In genomic region chr2:170356667-170357374, GRCm38 (mm10) we compare ENCODE assay signal across 10 mouse cellular contexts.
DNase-seq lines count a peak whose midpoint lies in the region; ATAC-seq and TF ChIP-seq lines count a peak whose summit lies in the region.
"Had no signal": no experiment of that assay in that cellular context is flagged by ENCODE, and none has a peak within 500 bp of the region (broad histone marks: within the 10 kb centered on the region; RNA-seq: fewer than 3 reads in every experiment).

No protein-coding gene starts in this region.

- no peaks in the 10 kb centered on the region for H3K36me3 ChIP-seq in kidney, adult 2 months (ENCODE audit: control insufficient read depth, insufficient read depth, low read length)
- no peaks in the 10 kb centered on the region for H3K36me3 ChIP-seq in E14TG2a.4 (ENCODE audit: insufficient read depth, low read length)
- no peaks in the 10 kb centered on the region for H3K36me3 ChIP-seq in midbrain, embryonic 16.5 days (ENCODE audit: control insufficient read depth, insufficient read depth, low read length)
- H3K36me3 ChIP-seq: forebrain, embryonic 12.5 days; liver, embryonic 13.5 days had no signal

- no peaks in the 10 kb centered on the region for H3K27me3 ChIP-seq in kidney, adult 2 months (replicated peaks; ENCODE audit: control insufficient read depth, insufficient read depth, low read length)
- H3K27me3 ChIP-seq in E14TG2a.4 (ENCODE audit: insufficient read depth, low read length): peaks cover 18% of the 10 kb centered on the region
- no peaks in the 10 kb centered on the region for H3K27me3 ChIP-seq in midbrain, embryonic 16.5 days (ENCODE audit: control insufficient read depth, insufficient read depth, low read depth, low read length)
- H3K27me3 ChIP-seq: forebrain, embryonic 12.5 days; liver, embryonic 13.5 days had no signal

- no peak overlapping the region for H3K27ac ChIP-seq in kidney, adult 2 months (ENCODE audit: insufficient read depth, low read depth, low read length)
- no peak overlapping the region for H3K27ac ChIP-seq in midbrain, embryonic 16.5 days (ENCODE audit: low read length)
- H3K27ac ChIP-seq: forebrain, embryonic 12.5 days; liver, embryonic 13.5 days had no signal

- H3K4me1 ChIP-seq in kidney, adult 2 months (ENCODE audit: control insufficient read depth, insufficient read depth, low read length): no peaks in the 10 kb centered on the region
- peaks cover 26% of the 10 kb centered on the region for H3K4me1 ChIP-seq in E14TG2a.4 (replicated peaks; ENCODE audit: low read depth, low read length)
- peaks cover 4% of the 10 kb centered on the region for H3K4me1 ChIP-seq in midbrain, embryonic 16.5 days (ENCODE audit: control insufficient read depth, insufficient read depth, low read length)
- H3K4me1 ChIP-seq: forebrain, embryonic 12.5 days; liver, embryonic 13.5 days had no signal

- ATAC-seq in midbrain, embryonic 16.5 days: 0 out of 2 replicates have a peak, but pooled peaks have one; percentile 21
- ATAC-seq: inflammation-experienced regulatory T-cells, adult 6 months had no signal

- no peak for DNase-seq in kidney, adult 2 months
- DNase-seq in kidney, postnatal 14 days: no peak
- DNase-seq in ZHBTc4 (ENCODE audit: low read depth, low spot score): peak; percentile 93
- DNase-seq in ovary, adult 18-20 months (ENCODE audit: low spot score): no peak
- DNase-seq in left cerebral cortex, adult 9 months (ENCODE audit: low spot score in 2 of 2): no peak
- DNase-seq: liver, embryonic 13.5 days had no signal

- TF ChIP-seq POLR2A in kidney, adult 2 months (IDR thresholded peaks at IDR 0.05; ENCODE audit: low read depth, low read length): no peak

- 0 out of 2 replicates have a peak, but pooled peaks cover 7% of the 10 kb centered on the region for H3K9me3 ChIP-seq in E14TG2a.4 (ENCODE audit: low read length)
- H3K9me3 ChIP-seq in midbrain, embryonic 16.5 days (replicated peaks; ENCODE audit: control insufficient read depth, low read length, poor library complexity, severe bottlenecking): no peaks in the 10 kb centered on the region
- H3K9me3 ChIP-seq: forebrain, embryonic 12.5 days had no signal

- H3K9ac ChIP-seq in midbrain, embryonic 16.5 days (ENCODE audit: low read depth, low read length): no peak overlapping the region
- H3K9ac ChIP-seq: forebrain, embryonic 12.5 days; liver, embryonic 13.5 days had no signal

- peak; percentile 44 for TF ChIP-seq CTCF in kidney, adult 2 months (conservative IDR thresholded peaks at IDR 0.05; ENCODE audit: insufficient read depth, insufficient read length, low read depth, low read length)
- peak; percentile 61 for TF ChIP-seq CTCF in E14TG2a.4 (conservative IDR thresholded peaks at IDR 0.05; ENCODE audit: low read length)

- 70% methylated on average over 16 of the region's 16 CpGs for WGBS in kidney, adult 2 months
- WGBS in midbrain, embryonic 16.5 days: 57% methylated on average over 16 of the region's 16 CpGs

- H3K4me2 ChIP-seq in midbrain, embryonic 16.5 days (ENCODE audit: low read length): no peak overlapping the region
- H3K4me2 ChIP-seq: forebrain, embryonic 12.5 days; liver, embryonic 13.5 days had no signal

- H3K4me3 ChIP-seq in kidney, adult 2 months (ENCODE audit: insufficient read depth, low read depth, low read length): no peak overlapping the region
- H3K4me3 ChIP-seq in E14TG2a.4 (replicated peaks; ENCODE audit: low read length): peak overlapping the region; percentile 66
- no peak overlapping the region for H3K4me3 ChIP-seq in midbrain, embryonic 16.5 days (ENCODE audit: low read depth, low read length)
- H3K4me3 ChIP-seq: forebrain, embryonic 12.5 days; liver, embryonic 13.5 days had no signal
